Mouse (Mus musculus) small intestine, adult 2 months (tissue): ENCODE measurements around the gene Fyco1.

Source experiments
- CTCF ChIP-seq: fragments of 200-500 bp; IDR thresholded peaks from 2 replicates; pipeline ENCODE4 v1.5.1; 2012; ENCODE audit warnings: low read depth, mild to moderate bottlenecking, control low read depth, inconsistent platforms, low read length, moderate library complexity, mixed read lengths; ENCODE audit not compliant: insufficient replicate concordance, insufficient read length; ENCODE audit errors: extremely low read depth
- POLR2A ChIP-seq: fragments of 200-500 bp; IDR thresholded peaks from 2 replicates; pipeline ENCODE4 v1.6.1; 2012; ENCODE audit warnings: low read depth, mild to moderate bottlenecking, control low read depth, inconsistent platforms, low read length, moderate library complexity

- no peak for TF ChIP-seq POLR2A
- TF ChIP-seq CTCF: no peak
Measured at GRCm38 (mm10) chr9:123814821-123815220, 36.9 kb downstream of the Fyco1 start.
